Mouse (Mus musculus) myocyte (in vitro differentiated cells): ENCODE measurements around the gene 1700001C19Rik. TPM values are rescaled to one million over a fixed set of nuclear protein-coding genes. Genes with fewer than 3 reads are reported as not detected.

Experiments
- H3K27me3 ChIP-seq: one replicate; pipeline ENCODE4 v1.6.1; 2011; ENCODE audit not compliant: control insufficient read depth, insufficient read depth, insufficient read length
- H3K36me3 ChIP-seq: one replicate; pipeline ENCODE4 v1.6.1; 2011; ENCODE audit not compliant: control insufficient read depth, insufficient read depth
- H3K4me2 ChIP-seq: one replicate; pipeline ENCODE4 v1.6.1; 2011; ENCODE audit warnings: low read depth, control low read depth
- H3K4me3 ChIP-seq: one replicate; pipeline ENCODE4 v1.5.1; 2011; ENCODE audit warnings: mild to moderate bottlenecking, control low read depth, moderate library complexity
- H3K79me2 ChIP-seq: one replicate; pipeline ENCODE4 v1.6.1; 2011; ENCODE audit not compliant: control insufficient read depth, insufficient read depth
- H3ac ChIP-seq: one replicate; pipeline ENCODE4 v1.6.1; 2011; ENCODE audit not compliant: control insufficient read depth, insufficient read length
- CEBPB ChIP-seq: IDR thresholded peaks from 2 replicates; pipeline ENCODE4 v1.6.1; 2011; ENCODE audit warnings: mild to moderate bottlenecking, moderate library complexity; ENCODE audit not compliant: poor library complexity, insufficient read depth, severe bottlenecking
- E2F4 ChIP-seq: IDR thresholded peaks from one replicate; pipeline ENCODE4 v1.6.1; 2011; ENCODE audit warnings: mild to moderate bottlenecking, control low read depth, moderate library complexity; ENCODE audit not compliant: insufficient read depth
- MAX ChIP-seq: IDR thresholded peaks from one replicate; pipeline ENCODE4 v1.6.1; 2011; ENCODE audit warnings: low read depth, mild to moderate bottlenecking, control low read depth
- MYOD1 ChIP-seq, 3 experiments: IDR thresholded peaks; one replicate each; pipeline ENCODE4 v1.6.1; 2011; ENCODE audit warnings: control low read depth in 2 of 3, low read depth in 2 of 3, mild to moderate bottlenecking in 2 of 3, moderate library complexity in 1 of 3; ENCODE audit not compliant: insufficient read length in 2 of 3, control insufficient read depth in 1 of 3
- MYOG ChIP-seq, 3 experiments: IDR thresholded peaks; one replicate each; pipeline ENCODE4 v1.6.1; 2011; ENCODE audit warnings: control low read depth in 2 of 3, low read depth in 2 of 3, mild to moderate bottlenecking in 2 of 3; ENCODE audit not compliant: insufficient read length in 2 of 3, control insufficient read depth in 1 of 3, insufficient read depth in 1 of 3
- POLR2A ChIP-seq: IDR thresholded peaks from one replicate; pipeline ENCODE4 v1.6.1; 2011; ENCODE audit warnings: low read depth, mild to moderate bottlenecking, control low read depth, moderate library complexity; ENCODE audit not compliant: insufficient read length
- POLR2AphosphoS2 ChIP-seq: IDR thresholded peaks from one replicate; pipeline ENCODE4 v1.6.1; 2011; ENCODE audit warnings: low read depth, control low read depth; ENCODE audit not compliant: insufficient read length
- REST ChIP-seq: IDR thresholded peaks from one replicate; pipeline ENCODE4 v1.6.1; 2011; ENCODE audit warnings: mild to moderate bottlenecking, control low read depth, moderate library complexity; ENCODE audit not compliant: insufficient read depth, insufficient read length
- SRF ChIP-seq: IDR thresholded peaks from one replicate; pipeline ENCODE4 v1.6.1; 2011; ENCODE audit warnings: low read depth; ENCODE audit not compliant: control insufficient read depth, insufficient read length
- TCF12 ChIP-seq: IDR thresholded peaks from one replicate; pipeline ENCODE4 v1.6.1; 2011; ENCODE audit warnings: mild to moderate bottlenecking, control low read depth; ENCODE audit not compliant: poor library complexity, insufficient read depth, severe bottlenecking
- TCF3 ChIP-seq: IDR thresholded peaks from one replicate; pipeline ENCODE4 v1.6.1; 2011; ENCODE audit warnings: low read depth, control low read depth; ENCODE audit not compliant: insufficient read length
- USF1 ChIP-seq: IDR thresholded peaks from one replicate; pipeline ENCODE4 v1.6.1; 2011; ENCODE audit warnings: low read depth, mild to moderate bottlenecking, control low read depth, moderate library complexity
- polyA plus RNA-seq: library from polyadenylated mRNA; unstranded; fragments of >200 nt; fragmentation: generic; extraction: Trizol; gene quantifications from one replicate; pipeline ENCODE4 v1.2.1, GENCODE M21; 2012; ENCODE audit warnings: missing spikeins

1700001C19Rik gene
- polyA plus RNA-seq, 1 experiment, result not detected

- Histone ChIP-seq H3K4me3 (no peak overlapping the region), H3K36me3 (no peaks in the 10 kb centered on the region), H3K79me2 (no peaks in the 10 kb centered on the region), H3K4me2 (no peak overlapping the region), H3K27me3 (peaks cover 59% of the 10 kb centered on the region), H3ac (no peak overlapping the region)
- TF ChIP-seq TCF3, result no peak
- no peak for TF ChIP-seq E2F4
- no peak for TF ChIP-seq TCF12
- no peak for TF ChIP-seq MYOD1 (IDR thresholded peaks at IDR 0.05; ENCODE audit: control insufficient read depth in 1 of 3, insufficient read length in 2 of 3, low read depth in 2 of 3)
- no peak for TF ChIP-seq MAX
- TF ChIP-seq MYOG (IDR thresholded peaks at IDR 0.05; ENCODE audit: control insufficient read depth in 1 of 3, insufficient read depth in 1 of 3, insufficient read length in 2 of 3, low read depth in 2 of 3), result no peak
- no peak for TF ChIP-seq USF1
- TF ChIP-seq REST, result no peak
- no peak for TF ChIP-seq CEBPB
- no peak for TF ChIP-seq SRF
- no peak for TF ChIP-seq POLR2A
- TF ChIP-seq POLR2AphosphoS2, result no peak
Observed at GRCm38 (mm10) chr17:47468063-47468462, 30.9 kb upstream of the 1700001C19Rik start.

DNA sequence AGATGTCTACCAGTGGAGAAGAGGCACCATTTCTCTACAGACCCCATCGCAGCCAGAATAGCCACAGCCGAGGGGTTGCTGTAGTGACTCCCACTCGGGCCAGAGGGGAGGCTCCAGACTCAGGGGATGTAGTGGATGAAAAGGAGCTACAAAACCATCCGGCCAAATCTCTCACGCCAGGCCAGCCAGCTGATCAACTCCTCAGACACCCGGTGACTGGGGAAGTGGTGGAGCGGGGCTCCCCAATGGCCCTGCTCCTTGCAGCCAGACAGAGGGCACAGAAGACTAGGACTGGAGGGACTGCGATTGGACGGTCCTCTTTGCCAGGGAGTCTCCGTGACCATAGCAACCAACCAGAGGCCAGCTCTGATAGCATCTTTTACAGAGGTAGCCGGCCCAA lies 30.5 kb upstream of the 1700001C19Rik start:
- no peaks in the 10 kb centered on the region for H3K79me2 ChIP-seq
- H3K4me3 ChIP-seq, result no peak overlapping the region
- no peaks in the 10 kb centered on the region for H3K36me3 ChIP-seq
- no peak overlapping the region for H3ac ChIP-seq
- H3K27me3 ChIP-seq, result peaks cover 59% of the 10 kb centered on the region
- no peak overlapping the region for H3K4me2 ChIP-seq
- TF ChIP-seq POLR2AphosphoS2 (no peak), TCF3 (no peak), E2F4 (no peak), POLR2A (no peak), MYOD1 (IDR thresholded peaks at IDR 0.05; ENCODE audit: control insufficient read depth in 1 of 3, insufficient read length in 2 of 3, low read depth in 2 of 3) (no peak), CEBPB (no peak), MAX (no peak), USF1 (no peak), REST (no peak), MYOG (IDR thresholded peaks at IDR 0.05; ENCODE audit: control insufficient read depth in 1 of 3, insufficient read depth in 1 of 3, insufficient read length in 2 of 3, low read depth in 2 of 3) (no peak), SRF (no peak)

DNA sequence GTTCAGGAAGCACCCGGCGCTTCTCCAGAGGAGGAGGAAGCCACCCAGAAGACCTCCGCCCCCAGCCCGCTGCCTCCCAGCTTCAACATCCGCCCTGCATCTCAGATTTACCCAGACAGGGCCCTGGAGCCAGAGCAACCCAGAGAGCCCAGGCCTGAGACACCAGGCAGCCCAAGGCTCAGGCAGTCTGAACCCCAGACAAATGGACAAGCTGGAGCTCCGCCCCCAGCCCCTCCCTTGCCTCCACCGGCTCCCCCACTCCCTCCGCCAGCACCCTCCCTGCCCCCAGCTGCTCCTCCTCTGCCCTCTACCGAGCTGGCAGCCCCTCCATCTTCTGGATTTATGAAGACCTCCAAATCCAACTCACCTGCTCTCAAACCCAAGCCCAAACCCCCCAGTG lies 29.1 kb upstream of the 1700001C19Rik start:
- no peak overlapping the region for H3K4me3 ChIP-seq
- H3K36me3 ChIP-seq, result no peaks in the 10 kb centered on the region
- H3K79me2 ChIP-seq, result no peaks in the 10 kb centered on the region
- peaks cover 59% of the 10 kb centered on the region for H3K27me3 ChIP-seq
- TF ChIP-seq MAX (no peak), E2F4 (no peak), MYOG (IDR thresholded peaks at IDR 0.05; ENCODE audit: control insufficient read depth in 1 of 3, insufficient read depth in 1 of 3, insufficient read length in 2 of 3, low read depth in 2 of 3) (no peak), CEBPB (no peak), MYOD1 (IDR thresholded peaks at IDR 0.05; ENCODE audit: control insufficient read depth in 1 of 3, insufficient read length in 2 of 3, low read depth in 2 of 3) (no peak), REST (no peak)
- no peak overlapping the region for H3ac ChIP-seq
- no peak overlapping the region for H3K4me2 ChIP-seq

GRCm38 (mm10) chr17:47465016-47465415 lies 27.8 kb upstream of the 1700001C19Rik start:
- no peak overlapping the region for H3K4me2 ChIP-seq
- H3ac ChIP-seq, result no peak overlapping the region
- H3K36me3 ChIP-seq, result no peaks in the 10 kb centered on the region
- H3K27me3 ChIP-seq, result peaks cover 60% of the 10 kb centered on the region
- TF ChIP-seq USF1 (no peak), POLR2AphosphoS2 (no peak), TCF3 (no peak), POLR2A (no peak)
- H3K4me3 ChIP-seq, result no peak overlapping the region
- H3K79me2 ChIP-seq, result no peaks in the 10 kb centered on the region

GRCm38 (mm10) chr17:47464248-47464965 lies 27.2 kb upstream of the 1700001C19Rik start:
- H3K4me3 ChIP-seq, result no peak overlapping the region
- no peaks in the 10 kb centered on the region for H3K36me3 ChIP-seq
- TF ChIP-seq REST (no peak), MAX (no peak), MYOD1 (IDR thresholded peaks at IDR 0.05; ENCODE audit: control insufficient read depth in 1 of 3, insufficient read length in 2 of 3, low read depth in 2 of 3) (no peak), TCF3 (no peak), POLR2A (no peak), MYOG (IDR thresholded peaks at IDR 0.05; ENCODE audit: control insufficient read depth in 1 of 3, insufficient read depth in 1 of 3, insufficient read length in 2 of 3, low read depth in 2 of 3) (no peak), POLR2AphosphoS2 (no peak), E2F4 (no peak), TCF12 (no peak), CEBPB (no peak), USF1 (no peak), SRF (no peak)
- no peak overlapping the region for H3K4me2 ChIP-seq
- no peak overlapping the region for H3ac ChIP-seq
- no peaks in the 10 kb centered on the region for H3K79me2 ChIP-seq
- H3K27me3 ChIP-seq, result peaks cover 61% of the 10 kb centered on the region
